Mouse (Mus musculus) cerebellum, adult (tissue): ENCODE results near the gene Sv2c.
"Not testable (repeated sequence)": the region's sequence is repeated elsewhere in the genome, so short reads cannot be mapped to it uniquely, and the experiment has no call there.

ENCODE experiments used
- ATAC-seq: cut with Nextera tagmentation; 2 replicates; pipeline ENCODE4 v1.9.2; 2017; ENCODE audit warnings: mild to moderate bottlenecking, moderate library complexity, mixed read lengths; ENCODE audit not compliant: insufficient number of reproducible peaks, low FRiP score, low TSS enrichment

The Sv2c gene

DNA sequence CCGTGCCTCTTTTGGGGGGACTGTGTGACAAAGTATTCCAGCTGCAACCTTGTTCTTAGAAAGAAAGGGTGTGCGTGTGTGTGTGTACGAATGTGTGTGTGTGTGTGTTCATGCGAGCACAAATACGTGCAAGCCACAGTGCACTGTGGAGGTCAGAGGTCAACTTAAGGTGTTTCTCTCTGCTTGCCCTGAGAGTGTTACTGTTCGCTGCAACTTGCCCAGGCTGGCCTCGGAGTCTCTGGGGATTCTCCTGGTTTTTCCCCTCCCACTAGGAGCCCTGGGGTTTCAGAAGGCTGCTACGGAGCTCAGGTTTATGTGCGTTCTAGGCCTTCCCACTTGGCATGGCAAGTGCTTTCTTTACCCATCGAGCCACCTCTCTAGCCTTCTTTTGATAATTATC, 157.2 kb downstream of the Sv2c start:
- no peak for ATAC-seq

DNA sequence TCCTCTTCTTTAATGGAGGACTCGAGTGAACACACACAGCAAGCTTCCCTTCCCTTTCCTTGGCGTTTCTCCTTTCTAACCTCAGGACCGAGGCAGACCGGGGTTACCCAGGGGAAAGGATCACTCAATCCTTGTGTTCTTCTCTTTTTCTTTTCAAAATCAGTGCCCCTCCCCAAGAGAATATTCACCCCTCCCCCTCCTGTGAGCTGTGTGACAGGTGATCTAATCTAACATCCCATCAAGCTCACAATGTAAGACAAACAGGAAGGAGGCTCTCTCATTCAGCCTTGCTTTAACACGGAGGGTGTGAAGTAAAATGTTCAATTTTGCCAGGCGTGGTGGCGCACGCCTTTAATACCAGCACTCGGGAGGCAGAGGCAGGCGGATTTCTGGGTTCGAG, 158.3 kb downstream of the Sv2c start:
- no peak for ATAC-seq

GRCm38 (mm10) chr13:95973368-95973958, 158.9 kb downstream of the Sv2c start:
- peak; percentile 91 for ATAC-seq

DNA sequence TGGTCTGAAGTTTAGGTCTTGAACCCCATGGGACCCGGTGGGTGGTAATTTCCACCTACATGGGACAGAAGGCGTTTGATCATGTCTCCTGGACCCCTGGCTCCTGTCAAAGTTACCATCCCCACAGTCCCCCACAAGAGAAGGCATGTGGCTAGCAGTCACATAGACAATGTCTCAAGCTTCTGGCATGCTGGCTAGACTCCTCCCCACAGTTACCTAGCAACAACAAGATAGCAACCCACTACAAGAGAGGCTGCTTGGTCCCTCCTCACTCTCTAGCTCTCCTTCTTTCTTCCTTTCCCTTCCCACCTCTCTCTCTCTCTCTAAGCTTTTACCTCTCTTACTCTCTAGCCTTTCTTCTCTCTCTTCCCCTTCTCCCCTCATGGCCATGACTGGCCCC, 164.3 kb downstream of the Sv2c start:
- not testable (repeated sequence) for ATAC-seq

GRCm38 (mm10) chr13:95966791-95967190, 165.6 kb downstream of the Sv2c start:
- ATAC-seq: no peak

DNA sequence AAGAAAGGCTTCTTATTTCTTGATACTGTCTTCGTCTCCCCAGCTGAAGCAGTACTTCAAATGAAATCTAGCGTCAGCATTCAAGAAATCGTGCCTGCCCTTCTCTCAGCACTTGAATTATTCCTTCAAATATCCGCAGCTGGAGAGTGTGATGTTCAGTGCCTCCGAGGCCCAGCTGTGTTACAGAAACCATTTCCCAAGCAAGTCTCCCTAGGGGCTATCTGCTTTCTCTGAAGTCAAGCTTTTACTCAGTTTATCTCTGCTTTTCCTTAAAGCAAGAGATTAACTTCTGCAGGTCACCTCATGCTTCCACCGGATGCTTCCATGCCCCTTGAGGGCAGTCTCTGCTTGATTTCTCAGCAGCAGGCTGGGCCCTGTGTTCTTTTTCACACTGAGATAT, 166.8 kb downstream of the Sv2c start:
- no peak for ATAC-seq

DNA sequence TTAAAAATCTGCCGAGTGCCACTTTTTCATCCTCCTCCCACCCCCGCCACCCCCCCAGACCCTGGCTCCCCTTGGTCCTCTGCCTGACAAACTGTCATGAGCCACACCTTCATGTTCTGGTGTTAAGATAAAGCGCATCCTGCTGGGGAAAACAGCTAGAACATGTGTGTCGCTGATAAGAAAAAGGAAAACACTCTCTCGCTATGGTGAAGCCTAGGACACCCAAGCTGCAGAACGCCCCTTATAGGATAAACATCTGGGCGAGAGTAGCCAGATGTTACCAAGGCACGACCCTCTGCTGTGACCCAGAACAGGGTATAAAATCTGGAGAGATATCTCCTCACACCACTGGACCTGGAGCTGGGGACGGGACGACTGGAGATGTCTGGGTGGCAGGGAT, 167.2 kb downstream of the Sv2c start:
- no peak for ATAC-seq

DNA sequence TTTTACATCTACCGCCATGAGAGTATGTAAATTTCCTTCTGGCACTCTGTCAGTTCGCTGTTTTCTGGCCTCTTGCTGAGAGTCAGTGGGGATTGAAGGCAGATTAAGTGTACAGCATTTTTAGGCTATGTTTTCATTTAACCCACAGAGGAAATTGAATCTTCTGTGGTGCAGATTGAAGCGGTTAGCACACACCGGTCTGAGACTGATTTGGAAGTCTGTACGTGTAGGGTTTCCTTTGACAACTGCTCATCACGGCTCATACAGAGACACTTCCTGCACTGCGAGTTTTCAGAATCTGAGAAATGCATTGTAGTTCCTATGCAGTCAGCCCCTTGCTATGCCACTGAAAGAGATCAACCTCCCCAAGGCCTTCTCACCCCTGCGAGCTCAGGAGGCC, 168.2 kb downstream of the Sv2c start:
- ATAC-seq: no peak

- ATAC-seq: no peak
These were observed 168.7 kb downstream of the Sv2c start for GRCm38 (mm10) chr13:95963671-95964070.

DNA sequence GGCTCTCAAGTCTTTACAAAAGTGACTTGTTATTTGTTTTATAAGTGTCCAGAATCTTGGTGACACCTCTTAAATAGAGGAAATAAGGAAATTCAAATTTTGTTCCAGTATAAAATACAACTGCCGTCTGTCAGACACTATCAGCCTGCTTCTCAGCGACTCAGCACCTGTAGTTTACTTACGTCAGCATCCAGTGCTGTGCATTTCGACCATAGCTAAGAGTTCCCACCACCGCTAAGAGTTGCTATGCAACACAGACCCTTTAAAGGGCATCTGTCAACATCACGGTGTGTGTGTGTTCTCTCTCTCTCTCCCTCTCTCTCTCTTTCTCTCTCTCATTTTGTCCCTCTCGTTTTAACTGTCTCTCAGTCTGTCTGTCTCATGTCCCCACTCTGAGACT, 170.5 kb downstream of the Sv2c start:
- no peak for ATAC-seq

GRCm38 (mm10) chr13:95961191-95961791, 171.1 kb downstream of the Sv2c start:
- ATAC-seq: peak; percentile 59; the same call in 1 of the 2 replicates

- ATAC-seq: no peak
These were observed 171.7 kb downstream of the Sv2c start for GRCm38 (mm10) chr13:95960477-95961185.

DNA sequence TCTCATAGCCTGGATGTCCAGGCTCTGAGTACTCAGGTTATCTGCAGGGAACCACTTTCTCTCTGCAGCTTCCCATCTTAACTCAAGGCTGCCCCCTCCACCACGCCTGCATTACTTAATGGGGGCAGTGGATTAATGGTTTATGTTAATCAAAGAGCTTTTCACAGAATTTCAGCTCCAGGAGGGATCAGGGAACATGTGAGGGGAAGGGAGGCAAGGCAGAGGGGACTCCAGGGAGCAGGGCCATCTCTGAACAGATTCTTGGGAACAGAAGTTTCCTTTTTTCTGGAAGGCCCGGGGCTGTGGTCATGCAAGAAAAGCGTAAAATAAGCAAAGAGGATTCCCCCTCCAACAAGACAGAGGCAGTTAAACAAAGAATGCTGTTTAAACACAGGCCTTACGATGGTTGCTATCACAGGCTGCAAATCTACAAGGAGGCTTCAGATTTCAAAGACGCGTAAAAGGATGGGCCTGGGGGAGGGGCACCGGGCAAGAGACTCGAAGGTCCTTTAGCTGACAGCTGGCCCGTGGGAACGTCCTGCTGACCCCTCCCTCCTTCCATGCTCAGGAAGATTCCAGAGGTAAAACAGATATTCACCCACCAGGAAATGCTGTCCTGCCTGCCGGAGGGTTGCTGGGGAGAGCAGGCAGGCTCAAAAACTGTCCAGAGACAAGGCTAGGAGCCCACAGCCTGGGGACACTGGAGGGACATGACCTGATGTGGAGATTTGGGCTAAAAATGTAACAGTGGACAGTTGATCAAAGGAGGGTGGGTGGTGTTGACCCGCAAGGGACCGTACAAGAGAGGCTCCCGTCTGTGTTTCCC, 172.5 kb downstream of the Sv2c start:
- no peak for ATAC-seq

DNA sequence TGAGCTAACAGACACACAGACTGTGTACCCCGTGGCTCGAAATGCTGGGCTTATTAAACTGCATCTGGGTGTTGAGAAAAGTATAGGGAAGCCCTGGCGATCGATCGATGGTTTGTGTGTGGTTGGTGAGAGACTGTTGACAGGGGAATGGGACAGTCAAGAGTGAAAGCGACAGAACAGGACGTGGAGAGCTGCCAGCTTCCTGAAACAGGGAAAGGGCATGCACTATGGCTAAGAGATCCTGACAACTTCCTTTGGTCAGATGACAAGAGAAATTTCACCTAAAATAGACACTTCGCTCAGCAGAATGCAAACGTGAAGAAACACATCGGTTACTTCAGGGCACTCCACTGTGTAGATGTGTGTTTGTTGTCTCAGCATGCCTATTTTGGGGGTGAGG, 175.2 kb downstream of the Sv2c start:
- ATAC-seq: no peak

- no peak for ATAC-seq
These were observed 176.0 kb downstream of the Sv2c start for GRCm38 (mm10) chr13:95956327-95956781.

- no peak for ATAC-seq
These were observed 177.2 kb downstream of the Sv2c start for GRCm38 (mm10) chr13:95955204-95955603.

DNA sequence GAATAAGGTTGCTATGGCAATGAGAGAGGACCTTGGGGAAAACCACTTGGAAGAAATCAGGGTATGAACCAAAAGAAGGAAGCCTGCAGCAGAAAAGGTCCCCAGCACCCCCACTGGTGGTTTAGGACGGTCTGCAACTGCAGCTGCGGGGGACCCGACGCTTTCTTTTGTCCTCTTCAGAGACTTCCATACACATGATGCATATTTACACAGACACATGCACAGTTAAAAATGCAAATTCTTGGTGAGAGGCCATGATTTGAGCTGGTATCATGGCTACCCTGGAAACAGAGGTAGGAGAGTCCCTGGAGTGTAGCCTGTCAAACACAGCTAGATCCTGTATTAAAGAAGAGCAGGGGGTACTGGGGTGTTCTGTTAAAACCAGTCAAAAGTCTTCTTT, 178.7 kb downstream of the Sv2c start:
- no peak for ATAC-seq

DNA sequence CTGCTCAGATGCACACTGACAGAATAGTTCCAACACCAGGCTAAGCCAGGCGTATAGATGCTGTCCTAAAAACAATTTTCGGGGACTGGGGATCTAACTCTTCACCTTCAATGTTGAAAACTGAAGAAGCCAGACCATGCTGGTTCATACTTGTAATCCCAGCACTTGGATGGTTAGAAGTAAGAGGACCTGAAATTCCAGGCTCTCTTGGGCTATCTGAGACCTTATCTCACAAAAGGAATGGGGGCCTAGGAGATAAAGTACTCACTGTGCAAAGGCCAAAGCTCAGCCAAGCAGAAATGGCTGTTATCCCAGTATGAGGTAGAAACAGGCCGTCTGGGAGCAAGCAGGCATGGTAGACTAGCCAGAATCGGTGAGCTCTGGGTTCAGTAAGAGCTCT, 180.1 kb downstream of the Sv2c start:
- ATAC-seq: no peak

GRCm38 (mm10) chr13:95951098-95951894, 181.1 kb downstream of the Sv2c start:
- ATAC-seq: peak; percentile 31; the same call in 1 of the 2 replicates

- no peak for ATAC-seq
These were observed 181.8 kb downstream of the Sv2c start for GRCm38 (mm10) chr13:95950434-95951091.
